Mouse (Mus musculus): ENCODE measurements at regions not wholly inside any gene's neighbourhood (a gene's known extent, or its start where the extent isn't known, plus 50 kb on each side); places are given as distances from the start of the nearest gene placed in this dataset.

- H3K4me1 ChIP-seq = no peaks in the 10 kb centered on the region
- H3K27me3 ChIP-seq = no peaks in the 10 kb centered on the region
- H3K27ac ChIP-seq (replicated peaks) = no peak overlapping the region
- H3K4me3 ChIP-seq = no peak overlapping the region
- H3K9ac ChIP-seq (replicated peaks) = no peak overlapping the region
- H3K36me3 ChIP-seq = no peaks in the 10 kb centered on the region
- WGBS = 78% methylated on average over 2 of the region's 2 CpGs
- ATAC-seq (ENCODE audit: low FRiP score, low read depth) = no peak
- H3K9me3 ChIP-seq = no peaks in the 10 kb centered on the region
- H3K4me2 ChIP-seq (replicated peaks) = no peak overlapping the region
These were observed 520.8 kb upstream of the Rgma start for GRCm38 (mm10) chr7:72854501-72855002.

- Histone ChIP-seq H3K9me3 (no peaks in the 10 kb centered on the region), H3K4me1 (no peaks in the 10 kb centered on the region), H3K27ac (replicated peaks) (no peak overlapping the region), H3K4me2 (replicated peaks) (no peak overlapping the region), H3K27me3 (no peaks in the 10 kb centered on the region), H3K36me3 (no peaks in the 10 kb centered on the region), H3K4me3 (no peak overlapping the region), H3K9ac (replicated peaks) (no peak overlapping the region)
- no peak for ATAC-seq (ENCODE audit: low FRiP score, low read depth)
- 82% methylated on average over 6 of the region's 6 CpGs for WGBS
These were observed 508.1 kb upstream of the Rgma start for GRCm38 (mm10) chr7:72866966-72867754.

- no peak overlapping the region for H3K4me3 ChIP-seq
These were observed 506.2 kb upstream of the Rgma start for GRCm38 (mm10) chr7:72869068-72869467.

GRCm38 (mm10) chr7:72900816-72901215 lies 474.5 kb upstream of the Rgma start:
- H3K36me3 ChIP-seq = no peaks in the 10 kb centered on the region
- no peaks in the 10 kb centered on the region for H3K27me3 ChIP-seq
- no peaks in the 10 kb centered on the region for H3K9me3 ChIP-seq
- H3K4me3 ChIP-seq = no peak overlapping the region
- ATAC-seq (ENCODE audit: low FRiP score, low read depth) = no peak
- H3K27ac ChIP-seq (replicated peaks) = no peak overlapping the region
- no peak overlapping the region for H3K9ac ChIP-seq (replicated peaks)
- WGBS = 77% methylated on average over 6 of the region's 6 CpGs
- peaks cover 3% of the 10 kb centered on the region; the same call in 1 of the 2 replicates for H3K4me1 ChIP-seq
- H3K4me2 ChIP-seq (replicated peaks) = no peak overlapping the region

More at GRCm38 (mm10) chr7:72869068-72869467, 506.2 kb upstream of the Rgma start:
- WGBS = 90% methylated on average over 4 of the region's 4 CpGs
- no peak for ATAC-seq (ENCODE audit: low FRiP score, low read depth)
- no peak overlapping the region for H3K27ac ChIP-seq (replicated peaks)
- H3K27me3 ChIP-seq = no peaks in the 10 kb centered on the region
- H3K9ac ChIP-seq (replicated peaks) = no peak overlapping the region
- no peaks in the 10 kb centered on the region for H3K36me3 ChIP-seq
- H3K9me3 ChIP-seq = no peaks in the 10 kb centered on the region
- H3K4me1 ChIP-seq = no peaks in the 10 kb centered on the region
- no peak overlapping the region for H3K4me2 ChIP-seq (replicated peaks)

- WGBS = 56% methylated on average over 2 of the region's 2 CpGs
- H3K36me3 ChIP-seq = no peaks in the 10 kb centered on the region
- no peak overlapping the region for H3K9ac ChIP-seq (replicated peaks)
- no peak for ATAC-seq (ENCODE audit: low FRiP score, low read depth)
- no peaks in the 10 kb centered on the region for H3K9me3 ChIP-seq
- H3K27me3 ChIP-seq = no peaks in the 10 kb centered on the region
- peaks cover 14% of the 10 kb centered on the region for H3K4me1 ChIP-seq
- H3K4me2 ChIP-seq (replicated peaks) = no peak overlapping the region
- H3K4me3 ChIP-seq = no peak overlapping the region
- H3K27ac ChIP-seq (replicated peaks) = no peak overlapping the region
These were observed 469.4 kb upstream of the Rgma start for GRCm38 (mm10) chr7:72905891-72906290.

- WGBS = 48% methylated on average over 4 of the region's 4 CpGs
- H3K9ac ChIP-seq (replicated peaks) = no peak overlapping the region
- H3K4me3 ChIP-seq = no peak overlapping the region
- no peak overlapping the region for H3K4me2 ChIP-seq (replicated peaks)
- ATAC-seq (ENCODE audit: low FRiP score, low read depth) = no peak
- H3K9me3 ChIP-seq = no peaks in the 10 kb centered on the region
- no peak overlapping the region for H3K27ac ChIP-seq (replicated peaks)
- H3K36me3 ChIP-seq = no peaks in the 10 kb centered on the region
- H3K27me3 ChIP-seq = no peaks in the 10 kb centered on the region
- peaks cover 14% of the 10 kb centered on the region for H3K4me1 ChIP-seq
These were observed 468.8 kb upstream of the Rgma start for GRCm38 (mm10) chr7:72906536-72906935.

GRCm38 (mm10) chr7:72926772-72927380 lies 448.4 kb upstream of the Rgma start:
- H3K4me2 ChIP-seq (replicated peaks) = no peak overlapping the region

GRCm38 (mm10) chr7:72938842-72939241 lies 436.5 kb upstream of the Rgma start:
- Histone ChIP-seq H3K36me3 (no peaks in the 10 kb centered on the region), H3K27ac (replicated peaks) (no peak overlapping the region), H3K4me2 (replicated peaks) (no peak overlapping the region), H3K4me3 (no peak overlapping the region), H3K9me3 (no peaks in the 10 kb centered on the region), H3K27me3 (no peaks in the 10 kb centered on the region), H3K9ac (replicated peaks) (no peak overlapping the region), H3K4me1 (no peaks in the 10 kb centered on the region)
- no peak for ATAC-seq (ENCODE audit: low FRiP score, low read depth)
- WGBS = 94% methylated on average over 2 of the region's 2 CpGs

More at GRCm38 (mm10) chr7:72926772-72927380, 448.4 kb upstream of the Rgma start:
- H3K9ac ChIP-seq (replicated peaks) = no peak overlapping the region
- H3K9me3 ChIP-seq = no peaks in the 10 kb centered on the region
- no peaks in the 10 kb centered on the region for H3K27me3 ChIP-seq
- H3K4me1 ChIP-seq = 0 out of 2 replicates have a peak, but pooled peaks cover 5% of the 10 kb centered on the region
- no peak overlapping the region for H3K27ac ChIP-seq (replicated peaks)
- no peak overlapping the region for H3K4me3 ChIP-seq
- no peaks in the 10 kb centered on the region for H3K36me3 ChIP-seq
- 71% methylated on average over 20 of the region's 20 CpGs for WGBS
- ATAC-seq (ENCODE audit: low FRiP score, low read depth) = no peak

GRCm38 (mm10) chr7:72947531-72947930 lies 427.8 kb upstream of the Rgma start:
- Histone ChIP-seq H3K9ac (replicated peaks) (no peak overlapping the region), H3K4me1 (peaks cover 14% of the 10 kb centered on the region), H3K27me3 (0 out of 2 replicates have a peak, but pooled peaks cover 4% of the 10 kb centered on the region), H3K4me3 (no peak overlapping the region), H3K36me3 (no peaks in the 10 kb centered on the region), H3K27ac (replicated peaks) (no peak overlapping the region), H3K4me2 (replicated peaks) (no peak overlapping the region), H3K9me3 (no peaks in the 10 kb centered on the region)
- no peak for ATAC-seq (ENCODE audit: low FRiP score, low read depth)
- 85% methylated on average over 1 of the region's 1 CpGs for WGBS

- WGBS = 56% methylated on average over 5 of the region's 5 CpGs
These were observed 427.3 kb upstream of the Rgma start for GRCm38 (mm10) chr7:72948026-72948425.

GRCm38 (mm10) chr7:72948666-72949065 lies 426.6 kb upstream of the Rgma start:
- Histone ChIP-seq H3K9ac (replicated peaks) (no peak overlapping the region), H3K27ac (replicated peaks) (no peak overlapping the region), H3K9me3 (no peaks in the 10 kb centered on the region), H3K4me1 (peaks cover 14% of the 10 kb centered on the region), H3K27me3 (0 out of 2 replicates have a peak, but pooled peaks cover 4% of the 10 kb centered on the region), H3K4me3 (no peak overlapping the region), H3K36me3 (no peaks in the 10 kb centered on the region), H3K4me2 (replicated peaks) (no peak overlapping the region)
- 33% methylated on average over 3 of the region's 3 CpGs for WGBS
- ATAC-seq (ENCODE audit: low FRiP score, low read depth) = no peak

More at GRCm38 (mm10) chr7:72948026-72948425, 427.3 kb upstream of the Rgma start:
- Histone ChIP-seq H3K27ac (replicated peaks) (no peak overlapping the region), H3K9ac (replicated peaks) (no peak overlapping the region), H3K4me1 (peaks cover 14% of the 10 kb centered on the region), H3K9me3 (no peaks in the 10 kb centered on the region), H3K27me3 (0 out of 2 replicates have a peak, but pooled peaks cover 4% of the 10 kb centered on the region), H3K36me3 (no peaks in the 10 kb centered on the region), H3K4me3 (no peak overlapping the region), H3K4me2 (replicated peaks) (no peak overlapping the region)
- no peak for ATAC-seq (ENCODE audit: low FRiP score, low read depth)

- H3K4me2 ChIP-seq (replicated peaks) = no peak overlapping the region
- H3K4me1 ChIP-seq = peaks cover 14% of the 10 kb centered on the region
- no peak overlapping the region for H3K9ac ChIP-seq (replicated peaks)
- H3K27me3 ChIP-seq = 0 out of 2 replicates have a peak, but pooled peaks cover 4% of the 10 kb centered on the region
- no peaks in the 10 kb centered on the region for H3K36me3 ChIP-seq
- H3K27ac ChIP-seq (replicated peaks) = no peak overlapping the region
- no peaks in the 10 kb centered on the region for H3K9me3 ChIP-seq
- 74% methylated on average over 7 of the region's 7 CpGs for WGBS
- no peak for ATAC-seq (ENCODE audit: low FRiP score, low read depth)
- H3K4me3 ChIP-seq = no peak overlapping the region
These were observed 425.4 kb upstream of the Rgma start for GRCm38 (mm10) chr7:72949886-72950285.
